Mouse (Mus musculus) hindbrain, embryonic 10.5 days (tissue): ENCODE measurements around the gene Kcnab2. TPM values are rescaled to one million over a fixed set of nuclear protein-coding genes. Genes with fewer than 3 reads are reported as not detected.

Experiments used
- DNase-seq: peaks from one replicate; pipeline ENCODE4 v3.0.0-alpha.2; 2017; ENCODE audit warnings: low spot score
- H3K27ac ChIP-seq: fragments of 300-500 bp; sonication (generic); 2 replicates; pipeline ENCODE4 v1.5.1; 2016; ENCODE audit warnings: mild to moderate bottlenecking, moderate library complexity
- H3K27me3 ChIP-seq: fragments of 300-500 bp; sonication (generic); 2 replicates; pipeline ENCODE4 v1.6.1; 2016; ENCODE audit warnings: mild to moderate bottlenecking; ENCODE audit not compliant: poor library complexity, insufficient read depth, severe bottlenecking
- H3K36me3 ChIP-seq: fragments of 300-500 bp; sonication (generic); 2 replicates; pipeline ENCODE4 v1.6.1; 2016; ENCODE audit warnings: mild to moderate bottlenecking, moderate library complexity
- H3K4me1 ChIP-seq: fragments of 300-500 bp; sonication (generic); replicated peaks from 2 replicates; pipeline ENCODE4 v1.6.1; 2016; ENCODE audit warnings: mild to moderate bottlenecking
- H3K4me3 ChIP-seq: fragments of 300-500 bp; sonication (generic); 2 replicates; pipeline ENCODE4 v1.5.1; 2016; ENCODE audit warnings: mild to moderate bottlenecking, moderate library complexity
- H3K9me3 ChIP-seq: fragments of 300-500 bp; sonication (generic); 2 replicates; pipeline ENCODE4 v1.6.1; 2016; ENCODE audit warnings: mild to moderate bottlenecking, moderate library complexity
- WGBS: fragments of 180-500 bp; shearing (Covaris S2); methylation state at CpG from one replicate; pipeline ENCODE4 v1.1.7; 2016; 5-methylcytosine and 5-hydroxymethylcytosine counted together
- polyA plus RNA-seq: library from polyadenylated mRNA; unstranded; fragments of >200 nt; fragmentation: Nextera tagmentation; extraction: Ambion mirVana; gene quantifications from 2 replicates; pipeline ENCODE4 v1.2.1, GENCODE M21; 2016

Kcnab2 gene
- polyA plus RNA-seq, 1 experiment from 2014 or later, result 16.0 TPM

- Histone ChIP-seq H3K27me3 (peaks cover 42% of the 10 kb centered on the region), H3K36me3 (no peaks in the 10 kb centered on the region), H3K27ac (no peak overlapping the region), H3K9me3 (no peaks in the 10 kb centered on the region), H3K4me3 (no peak overlapping the region), H3K4me1 (peaks cover 40% of the 10 kb centered on the region)
- no peak for DNase-seq
- 8% methylated on average over 11 of the region's 11 CpGs for WGBS
Observed at GRCm38 (mm10) chr4:152359700-152360099, 118.0 kb downstream of the Kcnab2 start.

GRCm38 (mm10) chr4:152355672-152356071, 122.0 kb downstream of the Kcnab2 start:
- H3K4me3 ChIP-seq, result no peak overlapping the region
- H3K9me3 ChIP-seq, result no peaks in the 10 kb centered on the region
- DNase-seq, result no peak
- no peaks in the 10 kb centered on the region for H3K36me3 ChIP-seq
- peaks cover 59% of the 10 kb centered on the region for H3K27me3 ChIP-seq
- 81% methylated on average over 7 of the region's 7 CpGs for WGBS
- H3K27ac ChIP-seq, result no peak overlapping the region
- peaks cover 32% of the 10 kb centered on the region for H3K4me1 ChIP-seq

GRCm38 (mm10) chr4:152353886-152354637, 123.6 kb downstream of the Kcnab2 start:
- H3K36me3 ChIP-seq, result no peaks in the 10 kb centered on the region
- H3K9me3 ChIP-seq, result no peaks in the 10 kb centered on the region
- WGBS, result 84% methylated on average over 14 of the region's 14 CpGs
- no peak overlapping the region for H3K4me3 ChIP-seq
- H3K4me1 ChIP-seq, result peaks cover 32% of the 10 kb centered on the region
- no peak overlapping the region for H3K27ac ChIP-seq
- peaks cover 59% of the 10 kb centered on the region for H3K27me3 ChIP-seq
- no peak for DNase-seq

GRCm38 (mm10) chr4:152351422-152352305, 126.0 kb downstream of the Kcnab2 start:
- Histone ChIP-seq H3K27me3 (peaks cover 70% of the 10 kb centered on the region), H3K27ac (no peak overlapping the region), H3K4me3 (no peak overlapping the region), H3K36me3 (no peaks in the 10 kb centered on the region), H3K9me3 (no peaks in the 10 kb centered on the region), H3K4me1 (peaks cover 32% of the 10 kb centered on the region)
- 17% methylated on average over 14 of the region's 14 CpGs for WGBS
- no peak for DNase-seq

- H3K36me3 ChIP-seq, result no peaks in the 10 kb centered on the region
- H3K9me3 ChIP-seq, result no peaks in the 10 kb centered on the region
- no peak overlapping the region for H3K4me3 ChIP-seq
- 37% methylated on average over 8 of the region's 8 CpGs for WGBS
- H3K4me1 ChIP-seq, result peaks cover 32% of the 10 kb centered on the region
- no peak overlapping the region for H3K27ac ChIP-seq
- DNase-seq, result no peak
- peaks cover 70% of the 10 kb centered on the region for H3K27me3 ChIP-seq
Observed at GRCm38 (mm10) chr4:152350722-152351421, 126.8 kb downstream of the Kcnab2 start.

GRCm38 (mm10) chr4:152349837-152350381, 127.8 kb downstream of the Kcnab2 start:
- 12% methylated on average over 17 of the region's 17 CpGs for WGBS
- no peak for DNase-seq
- Histone ChIP-seq H3K27me3 (peaks cover 70% of the 10 kb centered on the region), H3K27ac (no peak overlapping the region), H3K4me1 (peaks cover 32% of the 10 kb centered on the region), H3K36me3 (no peaks in the 10 kb centered on the region), H3K4me3 (no peak overlapping the region), H3K9me3 (no peaks in the 10 kb centered on the region)

GRCm38 (mm10) chr4:152345120-152345889, 132.4 kb downstream of the Kcnab2 start:
- Histone ChIP-seq H3K27ac (no peak overlapping the region), H3K36me3 (no peaks in the 10 kb centered on the region), H3K9me3 (no peaks in the 10 kb centered on the region), H3K4me1 (peaks cover 37% of the 10 kb centered on the region), H3K4me3 (no peak overlapping the region), H3K27me3 (peaks cover 73% of the 10 kb centered on the region)
- 66% methylated on average over 7 of the region's 7 CpGs for WGBS
- DNase-seq, result no peak

- H3K36me3 ChIP-seq, result no peaks in the 10 kb centered on the region
- H3K9me3 ChIP-seq, result no peaks in the 10 kb centered on the region
- no peak overlapping the region for H3K27ac ChIP-seq
- DNase-seq, result no peak
- 63% methylated on average over 7 of the region's 7 CpGs for WGBS
- H3K4me3 ChIP-seq, result no peak overlapping the region
- peaks cover 36% of the 10 kb centered on the region for H3K4me1 ChIP-seq
- peaks cover 73% of the 10 kb centered on the region for H3K27me3 ChIP-seq
Observed at GRCm38 (mm10) chr4:152344651-152345050, 133.0 kb downstream of the Kcnab2 start.

GRCm38 (mm10) chr4:152343296-152343695, 134.4 kb downstream of the Kcnab2 start:
- Histone ChIP-seq H3K27ac (no peak overlapping the region), H3K4me1 (peaks cover 40% of the 10 kb centered on the region), H3K9me3 (no peaks in the 10 kb centered on the region), H3K36me3 (no peaks in the 10 kb centered on the region), H3K27me3 (peaks cover 73% of the 10 kb centered on the region), H3K4me3 (no peak overlapping the region)
- DNase-seq, result peak; percentile 59
- WGBS, result 10% methylated on average over 5 of the region's 5 CpGs

Other genes starting within 250 kb of the Kcnab2 start
- 7.0 and 7.9 TPM in 2 replicates for gene Gpr153, start 203.6 kb downstream of the Kcnab2 start, polyA plus RNA-seq
- 9.2 and 17.3 TPM in 2 replicates for gene Hes3, start 186.2 kb downstream of the Kcnab2 start, polyA plus RNA-seq
- 22.3 and 29.1 TPM in 2 replicates for gene Icmt, start 180.6 kb downstream of the Kcnab2 start, polyA plus RNA-seq
- 3.0 and 3.3 TPM in 2 replicates for gene Rnf207, start 158.9 kb downstream of the Kcnab2 start, polyA plus RNA-seq
- 276 and 327 TPM in 2 replicates for gene Rpl22, start 152.1 kb downstream of the Kcnab2 start, polyA plus RNA-seq
- gene Chd5, start 139.2 kb downstream of the Kcnab2 start, polyA plus RNA-seq, result 0.09 and 0.10 TPM in 2 replicates
- 7.3 and 9.9 TPM in 2 replicates for gene Nphp4, start 1.2 kb downstream of the Kcnab2 start, polyA plus RNA-seq